Mouse (Mus musculus): ENCODE results near the gene Cltrn. TPM values are rescaled to one million over a fixed set of nuclear protein-coding genes. Genes with fewer than 3 reads are reported as not detected.

Gene Cltrn
- polyA plus RNA-seq (2012; rRNA removed): not detected in 2 replicates

DNA sequence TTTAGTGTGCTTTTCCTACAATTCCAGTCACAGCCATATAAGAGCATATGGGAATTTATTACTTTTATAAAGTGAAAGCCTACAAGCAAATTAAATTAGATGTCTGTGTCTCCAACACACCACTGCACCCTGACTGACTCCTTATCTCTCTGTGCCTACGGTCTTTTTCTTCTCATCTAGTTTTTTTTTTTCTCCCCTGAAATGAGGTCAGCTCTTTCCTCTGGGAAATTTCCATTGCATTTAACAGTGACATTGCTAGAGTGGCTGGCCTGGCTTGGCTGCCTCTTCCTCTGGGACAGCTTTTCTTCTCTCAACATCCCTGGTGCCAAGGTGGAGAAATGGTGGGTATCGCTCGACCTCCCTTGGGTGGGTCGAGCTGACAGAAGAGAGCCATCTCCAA lies at the start of gene Cltrn:
Gene Cltrn (plus strand): TSS at position 249 of the 400 bp plus-strand sequence.
- DNase-seq (ENCODE audit: low read depth, low spot score): no peak
- WGBS: 85% methylated on average over 4 of the region's 4 CpGs

DNA sequence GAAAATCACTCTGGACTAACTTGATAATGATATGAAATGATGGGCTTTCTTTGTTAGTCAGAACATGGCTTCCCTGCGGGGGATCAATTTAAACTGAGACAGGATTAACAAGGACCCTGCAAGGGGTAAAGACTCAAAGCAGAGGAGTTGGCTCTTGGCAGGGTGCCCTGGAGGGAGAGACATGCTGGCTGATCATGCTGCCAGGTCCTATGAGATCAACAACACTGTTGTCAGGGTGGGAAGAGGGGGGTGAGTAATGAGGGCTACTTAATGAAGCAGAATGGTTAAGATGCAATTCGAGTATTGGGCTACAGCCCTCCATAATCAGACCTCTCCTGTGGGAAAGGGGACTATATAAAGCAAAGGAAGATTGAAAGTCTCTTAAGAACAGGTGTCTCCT lies 49.7 kb upstream of the Cltrn start:
- no peak for DNase-seq (ENCODE audit: low read depth, low spot score)
- 64% methylated on average over 2 of the region's 2 CpGs for WGBS

DNA sequence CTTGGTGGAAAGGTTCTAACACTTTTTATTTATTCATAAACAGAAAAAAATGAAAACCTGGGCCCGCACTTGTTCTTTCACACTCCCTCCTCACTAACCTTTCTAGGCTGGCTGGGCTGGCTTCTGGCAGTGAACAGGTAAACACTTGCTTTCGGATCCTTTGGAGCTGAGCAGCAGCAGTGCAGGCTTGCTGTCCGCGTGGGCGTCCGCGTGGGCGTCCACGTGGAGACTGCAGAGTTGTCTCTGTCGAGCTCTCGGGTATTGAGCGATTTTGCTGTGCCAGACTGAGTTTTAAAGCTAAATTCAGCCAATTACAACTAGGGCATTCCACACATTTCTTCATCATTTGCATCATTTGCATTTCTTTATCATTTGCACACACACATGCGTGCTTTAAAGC lies 46.6 kb upstream of the Cltrn start:
- WGBS: 59% methylated on average over 13 of the region's 13 CpGs
- DNase-seq (ENCODE audit: low read depth, low spot score): no peak

DNA sequence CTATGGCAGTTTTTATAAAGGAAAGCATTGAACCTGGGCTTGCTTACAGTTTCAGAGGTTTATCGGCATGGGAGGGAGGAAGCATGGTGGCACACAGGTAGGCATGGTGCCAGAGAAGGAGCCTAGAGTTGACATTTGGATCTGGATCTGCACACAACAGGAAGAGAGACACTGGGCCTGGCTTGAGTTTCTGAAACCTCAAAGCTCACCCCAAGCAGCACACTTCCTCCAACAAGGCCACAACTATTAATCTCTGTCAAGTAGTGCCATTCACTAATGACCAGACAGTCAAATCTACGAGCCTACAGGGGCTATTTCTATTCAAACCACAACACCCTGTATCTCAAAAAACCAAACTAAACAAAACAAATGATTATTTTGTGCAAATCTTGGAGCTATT lies 41.9 kb upstream of the Cltrn start:
- WGBS: 67% methylated on average over 2 of the region's 2 CpGs
- no peak for DNase-seq (ENCODE audit: low read depth, low spot score)

DNA sequence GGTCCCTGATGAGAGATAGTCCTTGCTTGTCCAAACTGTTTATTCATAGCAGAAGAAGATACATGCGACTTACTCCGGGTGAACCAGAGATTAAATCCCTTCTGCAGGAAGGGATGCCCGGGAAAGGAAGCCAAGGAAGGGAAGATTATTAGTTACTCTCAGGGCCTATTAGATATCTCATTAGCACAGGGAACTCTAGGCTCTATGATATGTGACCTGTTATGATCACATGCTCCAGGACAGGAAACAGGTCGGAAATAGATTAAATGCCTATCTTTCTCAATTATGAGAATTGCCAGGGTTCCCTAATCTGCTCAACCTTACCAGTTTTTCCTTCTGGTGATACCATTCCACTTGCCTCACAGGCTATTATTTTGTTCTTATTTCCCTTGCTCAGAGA lies 32.9 kb upstream of the Cltrn start:
- WGBS: 77% methylated on average over 4 of the region's 4 CpGs
- DNase-seq (ENCODE audit: low read depth, low spot score): no peak

DNA sequence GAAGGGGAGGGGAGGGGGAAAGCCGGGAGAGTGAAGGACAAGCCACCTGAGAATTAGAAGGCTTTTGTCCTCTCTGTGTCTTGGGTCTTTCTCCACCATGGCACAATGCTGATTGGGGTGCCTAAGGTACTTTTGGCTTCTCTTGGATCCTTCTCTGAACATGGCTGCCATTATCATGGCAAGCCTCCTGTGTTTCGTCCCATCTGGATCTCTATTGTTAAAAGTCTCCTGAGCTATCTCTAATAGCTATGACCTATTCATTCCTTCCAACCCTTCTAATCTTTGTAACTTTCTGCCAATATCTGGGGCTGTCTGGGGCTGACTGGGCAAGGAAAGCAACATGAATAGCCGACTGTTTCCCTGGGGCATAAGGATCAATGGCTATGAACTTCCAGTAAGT lies 30.1 kb upstream of the Cltrn start:
- WGBS: 79% methylated on average over 3 of the region's 3 CpGs

DNA sequence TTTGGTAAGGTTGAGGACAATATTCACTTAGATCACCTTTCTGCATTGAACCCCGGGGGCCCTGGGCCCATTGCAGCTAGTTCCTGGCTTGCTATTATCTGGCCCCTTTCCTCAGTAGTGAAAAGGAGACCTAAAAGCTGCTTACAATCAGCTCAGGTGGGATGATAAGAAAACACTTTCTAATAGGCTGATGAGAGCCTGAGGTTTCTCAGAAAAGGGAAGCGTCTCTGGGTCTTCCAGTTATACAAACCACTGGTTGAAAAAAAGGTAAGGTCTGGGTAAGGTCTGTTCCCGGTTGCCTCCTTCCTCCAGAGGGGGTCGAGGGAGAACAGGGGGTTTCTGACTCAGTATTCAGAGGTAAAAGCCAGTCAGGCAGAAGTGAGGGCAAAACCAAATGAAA lies 29.6 kb upstream of the Cltrn start:
- 68% methylated on average over 4 of the region's 4 CpGs for WGBS
- DNase-seq (ENCODE audit: low read depth, low spot score): no peak

More for the DNA sequence above, 30.1 kb upstream of the Cltrn start:
- DNase-seq (ENCODE audit: low read depth, low spot score): no peak

DNA sequence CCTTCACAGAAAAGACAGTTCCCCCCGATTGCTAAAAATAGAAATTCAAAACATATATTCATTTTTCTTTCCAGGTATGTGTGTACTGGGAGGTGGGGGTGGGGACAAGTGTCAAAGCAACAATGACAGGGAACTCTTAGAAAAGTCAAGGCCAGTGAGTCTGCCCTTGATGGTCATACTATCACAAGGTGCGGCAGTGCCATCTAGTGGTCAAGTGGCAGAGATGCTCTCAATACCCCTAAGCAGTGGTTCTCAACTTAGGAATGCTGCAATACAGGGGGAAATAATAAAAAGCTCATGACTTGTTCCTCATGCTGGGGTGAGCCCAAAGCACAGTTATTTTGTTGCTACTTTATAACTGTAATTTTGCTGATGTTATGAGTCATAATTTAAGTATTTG lies 22.4 kb upstream of the Cltrn start:
- DNase-seq (ENCODE audit: low read depth, low spot score): peak; percentile 27
- 12% methylated on average over 2 of the region's 2 CpGs for WGBS

DNA sequence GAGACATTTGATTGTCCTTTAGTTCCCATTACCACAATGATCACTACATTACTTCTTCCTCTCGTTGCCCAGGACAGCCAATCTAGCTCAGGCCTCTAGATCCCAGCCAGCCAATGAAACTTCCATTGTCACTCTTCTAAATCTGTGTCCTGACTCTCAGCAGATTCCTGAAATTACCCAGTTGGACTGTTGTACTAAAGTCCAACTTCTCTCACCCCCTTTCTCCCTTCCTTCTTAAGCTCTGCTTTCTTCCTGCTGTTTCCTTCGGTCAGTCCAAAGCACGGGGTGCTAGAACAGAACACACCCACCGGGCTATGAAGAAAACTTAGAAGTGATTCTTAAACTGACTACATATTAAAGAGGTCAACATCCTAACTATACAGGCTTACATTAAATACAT lies 19.7 kb upstream of the Cltrn start:
- 87% methylated on average over 4 of the region's 4 CpGs for WGBS
- DNase-seq (ENCODE audit: low read depth, low spot score): no peak

DNA sequence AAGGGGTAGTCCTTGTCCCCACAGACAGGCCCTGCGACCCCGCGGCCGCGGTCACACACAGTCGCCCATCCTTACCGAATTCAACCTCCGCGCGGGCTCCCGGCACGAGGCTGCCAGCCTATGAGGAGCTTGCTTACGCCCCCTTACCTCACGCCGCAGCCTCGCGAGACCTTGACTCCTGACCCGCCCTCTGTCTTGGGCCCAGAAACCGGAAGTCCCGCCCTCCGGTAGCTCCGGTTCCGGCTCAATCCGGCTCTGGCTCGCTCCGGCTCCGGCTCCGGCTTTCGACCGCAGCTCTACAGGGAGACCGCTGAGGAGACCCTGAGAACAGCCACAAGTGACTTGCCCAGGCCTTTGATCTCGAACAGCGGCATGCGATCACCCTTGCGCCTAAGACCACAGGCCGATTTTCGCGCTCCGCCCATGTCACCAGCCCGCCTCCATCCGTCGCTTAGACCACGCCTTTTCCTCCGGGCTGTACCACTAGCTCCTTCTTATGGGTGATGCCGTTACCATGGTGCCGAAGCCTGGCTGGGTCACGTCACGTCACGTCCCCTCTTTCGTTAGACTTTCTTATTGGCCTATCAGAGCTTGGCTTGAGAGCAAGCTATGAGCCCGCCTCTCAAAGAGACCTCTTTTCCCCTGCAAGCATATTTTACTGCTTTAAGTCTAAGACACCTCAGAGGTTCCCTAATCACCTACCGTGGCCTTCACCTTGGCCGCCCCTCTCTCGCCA lies 12.4 kb upstream of the Cltrn start, which contains the start of gene Siah1b:
Gene Siah1b (minus strand): TSS at position 454 of the 736 bp plus-strand sequence.
- WGBS: 24% methylated on average over 54 of the region's 54 CpGs
- peak; percentile 66 for DNase-seq (ENCODE audit: low read depth, low spot score)

DNA sequence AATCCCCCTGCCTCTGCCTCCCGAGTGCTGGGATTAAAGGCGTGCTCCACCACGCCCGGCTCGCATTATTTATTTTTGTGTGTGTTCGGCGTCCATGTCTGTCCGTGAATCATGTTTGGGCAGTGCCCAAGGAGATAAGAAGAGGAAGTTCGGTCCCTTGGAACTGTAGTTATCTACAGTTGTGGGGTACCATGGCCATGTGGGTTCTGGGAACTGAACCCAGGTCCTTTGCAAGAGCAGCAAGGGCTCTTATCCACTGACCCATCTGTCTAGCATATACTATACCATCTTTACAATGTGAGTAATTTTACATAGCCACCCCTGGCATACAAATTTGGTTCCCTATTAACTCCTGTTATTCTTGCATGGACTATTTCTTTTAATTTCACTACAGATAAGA lies 6.6 kb upstream of the Cltrn start:
- DNase-seq (ENCODE audit: low read depth, low spot score): no peak
- WGBS: 76% methylated on average over 9 of the region's 9 CpGs

DNA sequence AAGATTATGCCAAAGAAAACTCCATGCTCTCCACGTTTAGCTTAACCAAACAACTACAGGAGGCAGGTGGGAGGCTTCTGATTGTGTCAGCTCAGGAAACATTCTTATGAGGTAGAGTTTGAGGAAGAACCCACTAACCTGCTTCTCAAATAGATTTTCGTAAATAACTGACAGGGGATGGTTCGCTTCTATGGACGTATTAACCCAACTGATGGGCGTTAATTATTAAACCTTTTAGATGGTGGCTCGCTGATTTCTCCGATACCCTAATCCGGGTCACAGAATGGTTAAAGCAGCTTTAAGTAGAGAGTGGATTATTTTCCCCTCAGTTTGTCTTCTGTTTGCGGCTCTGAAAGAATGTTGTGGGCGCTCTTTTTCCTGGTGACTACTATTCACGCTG lies 1.3 kb downstream of the Cltrn start:
- no peak for DNase-seq (ENCODE audit: low read depth, low spot score)
- 65% methylated on average over 11 of the region's 11 CpGs for WGBS

DNA sequence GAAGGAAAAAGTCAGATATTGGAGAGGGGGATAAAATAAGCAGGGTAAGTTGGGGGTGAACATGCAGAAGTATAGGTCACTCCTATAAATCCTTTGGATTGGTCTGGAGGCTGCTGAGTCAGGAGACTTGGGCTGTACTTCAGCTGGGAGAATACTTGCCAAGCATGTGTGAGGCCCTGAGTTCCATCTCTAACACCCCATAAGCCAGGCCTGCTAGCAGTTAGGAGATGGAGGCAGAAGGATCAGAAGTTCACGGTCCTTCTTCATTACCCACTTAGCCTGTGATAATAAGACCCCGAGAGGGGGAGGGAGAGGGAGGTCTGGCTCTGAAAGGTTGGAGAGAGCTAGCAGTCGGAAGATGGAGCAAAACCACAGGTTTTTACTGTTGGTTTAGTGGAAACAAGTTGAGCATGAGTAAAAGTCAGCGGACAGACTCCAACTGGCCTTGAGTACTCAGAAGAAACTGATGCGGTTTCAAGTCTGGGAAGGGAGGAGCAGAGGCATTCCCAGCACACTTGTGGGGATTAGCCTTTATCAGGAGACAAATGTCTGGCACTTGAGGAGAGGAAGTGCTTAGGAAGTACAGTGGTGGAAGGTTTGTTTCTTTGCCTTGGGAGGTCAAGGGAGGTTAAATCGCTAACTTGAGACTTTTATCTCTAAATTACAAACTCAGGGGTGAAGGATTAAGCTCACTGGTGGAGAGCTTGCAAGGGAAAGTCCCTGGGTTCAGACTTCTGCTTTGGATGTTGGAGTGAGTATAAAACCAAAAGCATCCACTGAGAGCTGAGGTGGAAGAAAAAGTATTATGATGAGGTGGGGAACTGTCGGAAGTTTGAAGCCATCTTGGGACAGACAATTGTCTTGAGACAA lies 3.9 kb downstream of the Cltrn start:
- DNase-seq (ENCODE audit: low read depth, low spot score): no peak
- WGBS: 63% methylated on average over 7 of the region's 7 CpGs

DNA sequence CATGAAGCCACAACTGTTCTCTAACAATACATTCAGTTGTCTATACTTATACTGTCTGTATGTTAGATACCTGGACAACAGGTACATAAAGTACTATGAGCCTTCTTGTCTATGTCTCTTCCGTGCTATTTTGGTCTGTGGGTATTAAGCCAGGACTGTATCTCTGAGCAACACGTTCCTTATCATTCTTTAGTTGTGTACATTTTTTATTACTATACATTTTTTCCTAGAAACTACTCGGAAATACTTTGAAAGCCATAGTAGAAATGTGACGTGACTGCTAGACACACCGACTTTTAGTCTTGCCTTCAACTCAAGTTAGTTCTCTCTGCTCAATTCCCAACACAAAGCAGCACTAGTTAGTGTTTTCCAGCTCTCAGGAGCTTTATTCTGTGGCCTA lies 4.8 kb downstream of the Cltrn start:
- 78% methylated on average over 5 of the region's 5 CpGs for WGBS
- DNase-seq (ENCODE audit: low read depth, low spot score): no peak

DNA sequence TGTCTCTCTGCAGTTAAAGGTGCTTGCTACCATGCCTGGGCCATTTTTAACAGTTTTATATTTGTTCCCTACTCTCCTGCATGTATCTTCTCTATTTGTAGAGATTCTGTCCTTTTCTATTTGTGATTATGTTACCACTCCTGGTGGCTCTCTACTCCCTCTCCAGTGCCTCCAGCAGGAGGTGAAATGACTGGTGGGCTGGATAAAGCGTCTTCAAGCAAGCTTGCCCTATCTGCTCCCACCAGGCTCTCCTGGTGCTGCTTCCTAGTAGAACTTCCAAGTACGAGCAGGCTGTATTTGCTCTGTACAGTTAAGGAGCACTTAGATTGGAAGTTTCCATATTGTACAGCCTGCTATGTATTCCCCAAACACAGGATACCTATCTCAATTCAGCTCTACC lies 7.2 kb downstream of the Cltrn start:
- WGBS: 81% methylated on average over 2 of the region's 2 CpGs

DNA sequence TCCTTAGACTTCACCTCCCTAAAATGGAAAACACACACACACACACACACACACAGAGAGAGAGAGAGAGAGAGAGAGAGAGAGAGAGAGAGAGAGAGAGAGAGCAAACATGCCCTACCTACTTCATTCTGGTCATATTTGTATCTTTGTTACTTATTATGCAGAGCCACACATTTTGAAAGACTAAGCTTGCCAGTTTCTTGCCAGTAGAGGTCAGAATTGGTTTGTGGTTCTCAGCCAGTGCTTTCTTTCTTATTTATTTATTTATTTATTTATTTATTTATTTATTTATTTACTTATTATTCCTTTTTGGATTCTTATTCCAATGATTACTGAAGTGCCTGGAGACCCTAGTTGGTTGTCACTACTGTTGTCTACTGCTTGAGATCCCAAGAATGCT lies 12.9 kb downstream of the Cltrn start:
- DNase-seq (ENCODE audit: low read depth, low spot score): no peak

More for the DNA sequence above, 7.2 kb downstream of the Cltrn start:
- DNase-seq (ENCODE audit: low read depth, low spot score): no peak

DNA sequence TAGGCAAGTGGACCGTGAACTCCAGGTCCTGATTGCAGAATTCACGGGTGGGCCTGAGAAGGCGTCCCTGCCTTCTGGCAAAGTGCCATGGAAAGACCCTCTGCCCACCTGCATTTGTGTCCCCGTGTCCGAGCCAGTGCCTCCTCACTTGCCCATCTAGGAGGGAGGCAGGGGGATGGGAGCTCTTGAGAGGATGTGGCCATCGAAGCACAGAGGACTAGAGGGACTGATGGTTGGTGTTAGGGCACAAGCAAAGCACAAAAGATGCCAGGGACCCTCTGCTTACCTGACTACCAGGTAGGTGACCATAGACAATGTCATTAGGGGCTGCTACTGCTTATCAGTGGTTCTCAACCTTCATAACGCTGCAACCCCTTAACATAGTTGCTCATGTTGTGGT lies 13.6 kb downstream of the Cltrn start:
- DNase-seq (ENCODE audit: low read depth, low spot score): no peak
- 84% methylated on average over 7 of the region's 7 CpGs for WGBS

DNA sequence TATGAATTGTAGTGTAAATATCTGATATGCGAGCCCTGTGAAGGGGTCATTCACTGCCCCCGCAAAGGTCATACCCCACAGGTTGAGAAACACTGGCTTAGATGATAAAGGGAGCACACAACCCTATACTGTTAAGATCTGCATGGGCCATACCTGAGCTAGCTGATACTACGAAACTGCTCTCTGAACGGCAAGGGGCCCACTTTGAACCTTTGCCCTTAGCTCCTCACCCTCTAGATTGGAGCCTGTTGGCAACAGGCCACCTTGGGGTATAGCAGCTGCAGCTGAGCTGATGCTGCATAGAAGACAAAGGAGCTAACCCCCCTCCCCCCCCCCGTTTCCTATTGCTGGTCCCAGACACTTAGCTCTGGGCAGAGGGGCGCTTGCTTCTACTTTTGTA lies 14.0 kb downstream of the Cltrn start:
- 50% methylated on average over 6 of the region's 6 CpGs for WGBS
- no peak for DNase-seq (ENCODE audit: low read depth, low spot score)

DNA sequence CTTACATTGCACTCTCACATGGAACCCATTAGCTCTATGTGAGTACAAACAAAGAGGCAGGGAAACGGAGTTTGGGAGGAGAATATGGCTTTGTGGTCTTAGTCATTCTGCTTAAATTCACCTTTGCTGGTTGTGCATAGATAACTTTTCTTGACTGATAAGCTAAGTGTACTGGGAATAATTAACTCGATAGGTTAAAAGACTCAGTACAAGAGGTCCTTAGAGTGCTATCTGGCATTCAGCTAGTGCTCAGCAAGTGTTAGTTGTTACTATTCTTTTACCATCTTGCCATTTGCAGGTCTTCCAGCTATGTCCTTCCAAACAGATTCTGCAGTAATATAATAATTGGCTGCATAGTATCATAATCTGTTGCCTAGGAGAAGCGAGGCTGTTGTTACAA lies 22.5 kb downstream of the Cltrn start:
- WGBS: 69% methylated on average over 3 of the region's 3 CpGs
- DNase-seq (ENCODE audit: low read depth, low spot score): no peak

DNA sequence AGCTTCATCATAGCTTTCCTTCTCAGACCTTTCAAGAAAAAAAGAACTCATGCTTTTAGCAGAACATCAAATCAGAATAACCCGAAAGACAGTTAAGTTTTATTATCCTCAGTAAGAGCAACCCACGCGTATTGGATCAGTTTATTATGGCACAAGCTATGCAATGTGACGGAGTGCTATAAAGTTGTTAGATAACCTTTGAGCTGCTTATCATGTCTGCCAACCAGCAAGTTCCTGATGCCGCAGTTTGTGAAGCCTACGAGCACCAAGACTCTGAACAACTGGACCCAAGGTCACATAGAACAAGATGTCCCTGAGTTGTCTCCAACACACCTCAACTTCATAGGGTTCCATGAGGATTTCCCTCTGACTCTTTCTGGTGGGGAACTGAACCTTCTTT lies 25.1 kb downstream of the Cltrn start:
- DNase-seq (ENCODE audit: low read depth, low spot score): peak; percentile 33
- WGBS: 42% methylated on average over 6 of the region's 6 CpGs

DNA sequence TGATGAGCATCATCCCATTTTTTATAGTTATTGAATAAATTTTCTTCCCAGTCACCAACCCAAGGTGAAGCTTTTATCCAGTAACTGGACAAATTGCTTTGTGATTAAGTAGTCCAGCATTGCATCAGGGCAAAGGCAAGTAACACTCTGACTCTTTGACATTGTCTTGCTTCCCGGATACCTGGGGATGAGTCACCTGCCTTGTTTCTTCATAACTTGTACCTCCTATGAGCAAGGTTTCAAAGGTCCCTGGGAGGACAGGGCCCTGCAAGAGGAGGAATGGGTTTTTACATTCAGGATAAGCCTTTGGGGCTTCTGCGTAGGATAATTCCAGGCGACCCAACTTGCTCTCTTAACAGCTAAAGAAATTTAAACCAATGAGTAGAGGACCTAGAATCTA lies 35.3 kb downstream of the Cltrn start:
- 90% methylated on average over 3 of the region's 3 CpGs for WGBS
- DNase-seq (ENCODE audit: low read depth, low spot score): no peak

Data from large intestine, adult 2 months (tissue).